Mouse (Mus musculus): Measurements from ENCODE around the gene Gria2.

Gria2 gene

DNA sequence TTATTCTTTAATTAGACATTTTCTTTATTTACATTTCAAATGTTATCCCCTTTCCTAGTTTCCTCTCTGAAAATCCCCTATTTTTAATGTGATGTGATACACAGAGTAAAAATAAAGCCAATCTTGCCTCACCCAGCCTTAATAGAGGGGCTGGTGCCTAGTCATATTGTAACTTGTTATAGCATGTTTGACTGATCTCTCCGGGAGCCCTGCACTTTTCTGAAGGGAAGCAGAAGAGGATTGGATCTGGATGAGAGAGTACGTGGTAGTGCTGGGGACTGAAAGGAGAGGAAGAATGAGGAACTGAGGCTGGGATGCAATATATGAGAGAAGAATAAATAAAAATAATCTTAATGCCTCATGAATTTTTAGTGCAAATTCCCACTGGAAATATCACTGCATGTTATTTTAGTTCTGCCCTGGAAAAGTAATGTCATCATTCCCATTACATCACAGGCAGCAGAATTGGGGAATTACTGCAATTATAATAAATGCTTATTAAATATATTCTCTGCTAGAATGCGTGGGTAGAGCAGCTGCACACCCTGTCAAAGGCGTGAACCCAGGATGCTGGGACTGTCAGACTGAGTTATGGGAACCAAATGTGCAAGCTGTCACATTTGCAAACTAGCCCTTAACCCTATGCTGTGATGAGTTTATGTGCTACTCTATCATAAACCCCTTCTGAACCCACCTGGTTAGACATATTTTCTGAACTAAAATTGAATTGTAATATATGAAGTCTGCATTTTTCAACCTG is 28.4 kb downstream of the Gria2 start:
- no peak for DNase-seq

DNA sequence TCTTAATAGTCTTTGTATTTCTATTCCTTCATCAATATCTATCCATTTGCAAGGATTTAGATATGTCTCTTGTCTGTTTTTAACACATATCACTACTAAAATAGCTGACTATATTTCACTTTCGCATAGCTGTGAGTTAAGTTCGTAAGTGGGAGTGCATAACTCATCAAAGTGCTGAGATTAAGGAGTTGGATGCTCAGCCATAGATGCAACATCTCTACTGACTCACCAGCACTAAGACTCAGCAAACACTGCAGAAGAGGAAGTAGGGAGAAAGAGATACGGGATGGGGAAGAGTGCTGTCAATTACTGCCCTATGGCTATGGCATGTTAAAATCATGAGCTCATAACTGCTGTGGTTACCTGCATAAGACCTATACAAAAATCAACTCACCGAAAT is 29.4 kb downstream of the Gria2 start:
- DNase-seq: no peak

DNA sequence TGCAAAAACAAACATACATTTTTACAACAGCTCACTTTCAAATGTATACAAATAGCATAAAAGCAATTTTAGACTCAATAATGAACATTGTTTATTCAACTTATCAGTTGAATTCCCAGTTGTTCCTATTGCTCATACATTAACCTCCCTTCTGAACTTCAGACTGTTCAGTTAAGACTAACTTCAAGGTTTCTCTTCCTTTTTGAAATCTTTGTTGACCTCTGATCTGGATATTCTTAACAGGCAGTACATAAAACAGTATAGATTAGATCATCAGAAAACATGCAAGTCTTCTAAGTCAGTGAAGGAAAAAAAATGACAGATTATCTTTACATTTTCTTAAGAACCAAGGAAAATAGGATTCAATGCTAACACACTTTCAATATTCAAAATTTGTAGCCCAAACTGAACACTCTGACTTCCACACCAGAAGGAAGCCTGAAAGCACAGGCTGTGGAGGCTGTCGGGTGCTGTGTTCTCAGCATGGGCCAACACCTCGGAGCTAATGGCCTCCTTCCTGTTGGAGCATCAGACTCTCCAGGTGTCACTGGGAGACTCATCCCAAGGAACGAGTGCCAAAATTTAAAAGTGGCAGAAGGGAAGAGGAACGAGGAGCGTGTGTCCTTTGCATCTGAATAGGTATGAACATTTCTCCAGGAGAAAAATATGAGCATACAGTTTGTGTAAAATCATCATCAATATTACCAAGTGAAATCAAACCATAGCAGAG is 33.0 kb downstream of the Gria2 start:
- DNase-seq: no peak

DNA sequence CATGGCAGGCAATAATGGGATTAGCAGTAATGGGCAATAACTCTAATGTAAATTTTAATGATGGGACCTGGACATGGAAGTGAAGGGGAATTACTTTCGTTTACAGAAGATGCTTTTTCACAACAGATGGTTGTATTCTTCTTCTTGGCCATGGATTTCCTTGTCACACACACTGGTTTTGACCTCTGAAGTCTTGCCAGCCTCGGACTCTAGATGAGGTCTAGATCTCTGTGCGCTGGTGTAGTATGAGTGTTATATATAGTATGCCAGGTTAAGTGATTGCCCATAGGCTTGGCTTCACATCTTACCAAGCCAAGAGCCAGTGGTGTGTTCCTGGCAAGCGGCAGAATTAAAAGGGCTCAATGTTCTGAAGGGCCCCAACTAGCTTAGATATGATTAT is 43.7 kb downstream of the Gria2 start:
- no peak for DNase-seq

DNA sequence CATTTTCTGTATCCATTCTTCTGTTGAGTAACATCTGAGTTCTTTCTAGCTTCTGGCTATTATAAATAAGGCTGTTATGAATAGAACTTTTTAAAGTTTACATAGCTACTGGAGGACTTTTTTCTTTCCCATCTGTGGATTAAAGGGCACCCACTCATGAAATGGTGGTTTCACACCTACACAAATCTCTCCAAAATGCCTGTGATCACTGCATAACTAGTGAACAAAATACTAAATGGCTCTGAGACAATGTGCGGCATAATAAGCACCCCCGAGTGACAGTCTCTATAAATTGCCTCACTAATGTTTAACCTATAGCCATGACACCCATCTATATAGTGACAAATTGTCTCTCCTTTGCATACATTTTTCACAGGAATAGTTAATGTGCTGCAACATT is 44.3 kb downstream of the Gria2 start:
- DNase-seq: no peak

DNA sequence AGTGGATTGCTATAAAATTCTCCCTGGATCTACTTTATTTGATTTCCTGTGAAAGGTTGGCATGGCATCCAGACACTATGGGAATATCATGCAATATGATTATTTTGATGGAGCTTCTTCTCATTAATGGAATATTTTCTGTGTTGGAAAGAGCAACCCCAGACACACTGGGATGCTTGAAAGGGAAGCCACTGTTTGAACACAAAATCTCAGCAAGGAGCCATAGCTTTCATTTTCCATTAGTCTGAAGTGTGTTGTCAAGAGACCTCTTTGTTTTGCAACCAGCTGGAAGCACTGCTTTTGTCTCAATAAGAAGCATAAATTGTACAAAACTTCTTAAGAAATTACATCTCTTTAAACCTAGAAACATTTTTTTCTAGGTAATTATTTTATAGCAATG is 51.8 kb downstream of the Gria2 start:
- no peak for DNase-seq

DNA sequence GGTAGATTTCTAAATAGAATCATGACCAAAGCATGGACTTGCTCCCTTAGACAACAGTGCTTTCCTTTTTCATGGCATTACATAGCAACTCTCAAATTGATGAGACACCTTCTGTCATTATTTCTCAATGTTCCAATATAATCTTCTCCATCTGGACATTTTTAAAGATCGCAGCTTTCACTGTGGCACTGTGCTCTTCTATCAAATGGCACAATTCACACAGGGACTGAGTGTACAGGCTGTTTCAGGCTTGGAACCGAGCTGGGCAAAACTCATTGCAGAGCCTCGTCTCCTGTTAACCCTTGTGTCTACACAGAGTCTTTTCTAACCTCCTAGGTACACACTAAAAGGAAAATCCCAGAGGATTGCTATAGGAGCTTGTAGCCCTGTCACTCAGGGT is 77.4 kb downstream of the Gria2 start:
- DNase-seq: no peak

DNA sequence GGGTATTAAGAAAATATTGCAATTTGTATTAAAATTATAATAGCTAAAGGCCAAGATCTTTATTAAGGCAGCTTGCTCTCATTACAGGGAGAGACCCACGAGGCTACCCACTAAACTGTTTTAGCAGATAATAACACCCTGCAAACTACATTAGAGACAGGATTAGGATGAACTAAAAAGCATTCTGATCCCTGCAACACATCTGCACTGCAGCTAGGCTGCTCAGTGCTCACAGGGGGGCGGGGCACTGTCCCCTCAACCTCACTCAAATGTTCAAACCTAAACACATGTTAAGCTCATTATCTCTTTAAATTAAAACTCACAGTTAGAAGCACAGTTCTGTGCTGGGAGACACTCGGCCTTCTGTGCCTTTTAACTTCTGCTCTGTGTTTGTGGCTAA is 89.5 kb downstream of the Gria2 start:
- DNase-seq: no peak

DNA sequence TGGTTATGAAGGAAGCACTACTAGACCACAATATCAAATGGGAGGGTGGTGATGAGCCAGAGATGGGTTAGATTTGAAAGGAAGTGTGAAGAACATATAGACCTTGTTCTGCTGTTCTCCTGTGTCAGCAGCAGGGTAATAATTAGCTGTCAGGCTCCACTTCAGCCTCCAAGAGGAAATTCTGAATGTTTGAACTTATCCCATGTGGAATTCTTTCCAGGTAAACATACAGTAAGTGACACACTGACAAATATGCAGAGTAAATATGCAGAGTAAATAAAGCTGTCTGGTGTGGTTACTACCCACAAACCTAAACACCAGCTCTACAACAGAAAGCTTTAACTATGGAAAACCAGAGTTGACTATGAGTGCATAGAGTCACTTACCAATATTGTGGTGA is 93.6 kb downstream of the Gria2 start:
- no peak for DNase-seq

DNA sequence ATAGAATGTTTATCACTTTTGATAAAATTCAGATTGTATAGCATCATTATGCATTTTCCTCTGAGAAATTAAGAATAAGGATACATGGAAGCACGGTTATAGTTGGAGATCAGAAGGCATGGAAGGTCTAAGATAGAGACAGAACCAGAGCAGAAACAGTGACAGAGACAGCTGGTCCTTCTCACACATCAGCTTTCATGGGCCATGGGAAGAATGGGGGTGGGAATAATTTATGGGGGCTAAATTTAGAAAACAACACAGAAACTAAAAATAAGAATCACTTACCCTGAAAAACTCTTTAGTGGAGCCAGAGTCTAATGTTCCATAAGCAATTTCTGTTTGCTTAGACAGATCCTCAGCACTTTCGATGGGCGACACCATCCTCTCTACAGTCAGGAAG is 100.5 kb downstream of the Gria2 start:
- no peak for DNase-seq

DNA sequence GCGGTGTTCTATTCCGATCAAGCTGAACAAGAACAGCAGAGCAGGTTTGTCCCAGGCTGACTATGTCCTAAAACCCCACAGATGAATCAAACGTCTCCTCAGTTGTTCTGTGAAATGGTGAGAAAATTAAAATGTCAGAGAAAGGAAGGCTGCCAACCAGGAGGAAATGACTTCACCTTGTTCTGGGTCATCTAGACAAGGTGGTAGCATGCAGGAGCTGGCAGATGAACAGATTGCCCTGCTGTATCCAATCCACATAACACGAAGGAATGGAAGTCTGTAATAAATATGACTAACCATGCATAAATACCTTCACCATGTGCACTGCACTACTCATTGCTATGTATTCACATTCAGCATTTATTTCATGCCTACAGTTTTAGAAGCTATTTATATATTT is 105.1 kb downstream of the Gria2 start:
- DNase-seq: no peak

DNA sequence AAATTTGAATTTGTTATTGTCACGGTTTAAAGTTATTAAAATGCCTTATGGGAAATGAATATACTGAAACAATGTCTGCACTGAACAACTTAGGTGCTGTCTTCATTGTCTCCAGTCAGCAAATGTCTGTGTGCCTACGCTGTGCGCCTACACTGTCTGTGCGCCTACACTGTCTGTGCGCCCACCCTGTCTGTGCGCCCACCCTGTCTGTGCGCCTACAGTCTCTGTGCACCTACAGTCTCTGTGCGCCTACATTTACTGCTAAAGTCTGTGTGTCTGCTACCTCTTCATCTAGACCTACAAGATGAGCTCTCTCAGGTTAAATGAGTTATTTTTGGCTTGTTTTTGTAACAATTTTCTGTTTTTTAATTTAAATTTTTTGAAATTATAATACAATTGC is 107.7 kb downstream of the Gria2 start:
- peak; percentile 51 for DNase-seq

DNA sequence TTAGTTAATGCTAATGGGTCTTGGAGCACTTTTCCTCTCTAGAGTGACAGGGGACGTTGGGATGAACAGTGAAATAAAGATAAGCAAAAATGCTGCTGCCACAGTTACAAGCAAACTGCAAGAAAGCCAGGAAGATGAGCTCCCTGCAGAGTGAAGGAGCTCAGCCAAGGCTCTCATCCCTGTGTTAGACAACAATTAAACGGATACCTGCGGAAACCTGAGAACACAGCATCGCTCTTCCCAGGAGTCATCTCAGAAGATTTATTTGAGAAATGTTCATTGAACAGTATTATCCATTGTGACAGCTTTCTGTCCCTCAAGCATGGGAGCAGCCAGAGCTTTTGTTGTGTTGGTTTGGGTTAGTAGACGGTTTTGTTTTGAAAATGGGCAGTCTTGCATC is 137.5 kb downstream of the Gria2 start:
- no peak for DNase-seq

DNA sequence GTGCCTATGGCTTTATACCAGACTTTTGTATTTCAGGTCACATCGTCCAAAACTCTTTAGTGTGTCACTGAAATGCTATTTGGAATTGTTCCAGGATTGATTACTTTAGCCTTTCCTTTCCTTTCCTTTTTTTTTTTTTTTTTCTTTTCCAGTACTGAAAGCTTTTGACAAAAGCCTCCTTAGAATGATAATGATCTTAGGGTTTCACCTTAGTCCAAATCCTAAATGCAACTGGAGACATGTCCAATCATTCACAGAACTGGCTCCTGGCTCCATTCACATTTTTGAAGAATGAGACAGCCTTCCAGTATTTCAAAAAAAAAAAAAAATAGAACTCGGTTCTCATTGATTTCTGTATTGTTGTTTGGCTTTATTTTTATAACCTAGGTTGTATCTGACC is 139.3 kb downstream of the Gria2 start:
- no peak for DNase-seq

DNA sequence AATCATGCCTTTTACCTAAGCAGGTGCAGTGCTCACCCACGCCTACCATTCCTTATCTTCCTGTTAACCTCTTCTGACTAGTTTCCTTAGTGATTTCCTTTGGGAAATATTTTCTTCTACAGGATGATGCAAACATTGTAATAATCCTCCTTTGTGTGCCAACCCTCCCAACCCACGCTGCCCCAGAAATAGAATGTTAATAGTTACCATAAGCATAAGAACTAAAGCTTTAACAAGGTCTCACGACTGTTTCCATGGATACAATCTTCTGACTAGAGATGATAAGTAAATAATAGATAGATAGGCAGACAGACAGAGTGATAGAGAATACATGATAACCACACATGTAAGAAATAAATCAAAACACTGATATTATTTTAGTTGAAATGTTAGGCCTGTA is 140.8 kb downstream of the Gria2 start:
- no peak for DNase-seq

DNA sequence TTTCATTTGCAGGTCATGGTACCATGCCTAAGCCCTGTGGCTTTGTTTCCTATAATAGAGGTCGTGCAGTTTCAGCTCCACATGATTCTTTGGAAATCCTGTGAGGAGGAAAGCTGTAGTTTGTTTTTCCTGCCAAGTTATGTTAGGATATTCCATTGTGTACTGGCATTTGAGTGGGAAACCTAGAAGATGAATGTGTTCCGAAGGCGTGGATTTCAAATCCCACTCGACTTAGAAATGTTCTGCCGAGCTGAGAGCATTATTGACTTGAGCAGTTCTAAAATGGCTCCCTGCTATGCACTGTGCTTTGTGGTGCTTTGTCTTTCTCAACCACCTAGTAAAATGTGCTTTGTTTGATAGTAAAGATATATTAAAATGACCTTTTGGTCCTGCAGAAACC is 150.4 kb downstream of the Gria2 start:
- no peak for DNase-seq
